ENCODE assay signal across 10 mouse cellular contexts in the genomic region with DNA sequence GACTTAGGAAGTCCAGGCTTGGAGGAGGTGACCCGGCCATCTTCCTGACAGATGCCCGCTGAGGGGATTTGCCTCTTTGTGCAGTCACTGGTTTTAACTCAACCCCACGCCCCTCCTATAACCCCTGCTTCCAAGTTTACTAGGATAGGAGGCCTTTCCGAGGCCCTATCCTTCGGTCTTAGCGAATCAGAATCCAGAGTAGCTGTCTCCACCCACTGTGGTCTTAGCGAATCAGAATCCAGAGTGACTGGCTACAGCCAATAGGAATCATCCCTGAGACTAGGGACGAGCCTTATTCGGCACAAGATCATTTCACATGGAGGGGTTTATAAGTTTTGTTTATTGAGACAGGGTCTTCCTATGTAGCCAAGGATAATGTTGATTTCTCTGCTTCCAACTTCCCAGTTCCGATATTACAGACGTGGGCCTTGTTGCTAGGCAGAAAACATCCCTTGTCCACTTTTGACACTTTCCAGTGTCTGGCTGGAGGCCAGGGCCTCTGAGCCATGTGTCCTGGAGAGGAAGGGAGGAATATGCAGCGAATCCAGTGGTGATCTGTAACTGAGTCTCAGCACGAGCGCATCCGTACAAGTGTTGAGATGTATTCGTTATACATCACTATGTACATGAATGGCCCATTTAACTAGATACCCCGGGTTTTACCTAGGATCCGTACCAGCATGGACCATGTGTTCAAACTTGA. TPM values are rescaled to one million over a fixed set of nuclear protein-coding genes. Genes with fewer than 3 reads are reported as not detected.
DNase-seq lines count a peak whose midpoint lies in the region; ATAC-seq lines count a peak whose summit lies in the region.
"Had no signal": no experiment of that assay in that cellular context is flagged by ENCODE, and none has a peak within 500 bp of the region (broad histone marks: within the 10 kb centered on the region; RNA-seq: fewer than 3 reads in every experiment).

No protein-coding gene starts in this region.

- H3K9ac ChIP-seq in embryonic facial prominence, embryonic 13.5 days: no peak overlapping the region
- no peak overlapping the region for H3K9ac ChIP-seq in limb, embryonic 12.5 days (replicated peaks)
- H3K9ac ChIP-seq: limb, embryonic 13.5 days; midbrain, embryonic 12.5 days had no signal

- ATAC-seq in embryonic facial prominence, embryonic 13.5 days (ENCODE audit: insufficient number of reproducible peaks, insufficient read depth, low FRiP score, low TSS enrichment, low read depth): no peak
- ATAC-seq in limb, embryonic 12.5 days (ENCODE audit: insufficient number of reproducible peaks, insufficient read depth, low FRiP score, low TSS enrichment, low read depth): no peak

- 81% methylated on average over 18 of the region's 18 CpGs for WGBS in embryonic facial prominence, embryonic 13.5 days
- WGBS in embryonic facial prominence, embryonic 10.5 days: 81% methylated on average over 18 of the region's 18 CpGs
- WGBS in limb, embryonic 12.5 days: 72% methylated on average over 18 of the region's 18 CpGs

- H3K36me3 ChIP-seq in embryonic facial prominence, embryonic 13.5 days: no peaks in the 10 kb centered on the region
- no peaks in the 10 kb centered on the region for H3K36me3 ChIP-seq in embryonic facial prominence, embryonic 10.5 days (replicated peaks)
- no peaks in the 10 kb centered on the region for H3K36me3 ChIP-seq in limb, embryonic 12.5 days
- H3K36me3 ChIP-seq: limb, embryonic 13.5 days; midbrain, embryonic 12.5 days had no signal

- H3K27ac ChIP-seq in embryonic facial prominence, embryonic 13.5 days: 0 out of 2 replicates have a peak overlapping the region, but pooled peaks have one; percentile 11
- no peak overlapping the region for H3K27ac ChIP-seq in embryonic facial prominence, embryonic 10.5 days (replicated peaks)
- peak overlapping the region; percentile 47; the same call in 1 of the 2 replicates for H3K27ac ChIP-seq in limb, embryonic 12.5 days
- H3K27ac ChIP-seq: midbrain, embryonic 12.5 days had no signal

- no peak overlapping the region for H3K4me2 ChIP-seq in embryonic facial prominence, embryonic 13.5 days
- 0 out of 2 replicates have a peak overlapping the region, but pooled peaks have one; percentile 26 for H3K4me2 ChIP-seq in limb, embryonic 12.5 days
- H3K4me2 ChIP-seq: limb, embryonic 13.5 days; midbrain, embryonic 12.5 days had no signal

- H3K9me3 ChIP-seq in embryonic facial prominence, embryonic 13.5 days: no peaks in the 10 kb centered on the region
- H3K9me3 ChIP-seq in embryonic facial prominence, embryonic 10.5 days: no peaks in the 10 kb centered on the region
- H3K9me3 ChIP-seq in limb, embryonic 12.5 days: no peaks in the 10 kb centered on the region
- H3K9me3 ChIP-seq: limb, embryonic 13.5 days; midbrain, embryonic 12.5 days had no signal

- no peak for DNase-seq in embryonic facial prominence, embryonic 10.5 days (ENCODE audit: low spot score)
- DNase-seq in kidney, postnatal 4 days: peak; percentile 48 to 62
- no peak for DNase-seq in kidney, adult 11 months
- DNase-seq in adipocyte (ENCODE audit: low spot score): peak; percentile 25
- DNase-seq in layer of hippocampus, adult 9-11 months: no peak
- no peak for DNase-seq in layer of hippocampus, adult 11-12 months (ENCODE audit: low spot score)

- H3K4me1 ChIP-seq in embryonic facial prominence, embryonic 13.5 days: peaks cover 54% of the 10 kb centered on the region
- peaks cover 27% of the 10 kb centered on the region for H3K4me1 ChIP-seq in embryonic facial prominence, embryonic 10.5 days
- H3K4me1 ChIP-seq in limb, embryonic 12.5 days (replicated peaks): peaks cover 73% of the 10 kb centered on the region

- no peaks in the 10 kb centered on the region for H3K27me3 ChIP-seq in embryonic facial prominence, embryonic 13.5 days
- no peaks in the 10 kb centered on the region for H3K27me3 ChIP-seq in embryonic facial prominence, embryonic 10.5 days (replicated peaks; ENCODE audit: low read depth, poor library complexity, severe bottlenecking)
- peaks cover 5% of the 10 kb centered on the region for H3K27me3 ChIP-seq in limb, embryonic 12.5 days
- H3K27me3 ChIP-seq: midbrain, embryonic 12.5 days had no signal

- no peak overlapping the region for H3K4me3 ChIP-seq in embryonic facial prominence, embryonic 13.5 days
- H3K4me3 ChIP-seq in embryonic facial prominence, embryonic 10.5 days: no peak overlapping the region
- H3K4me3 ChIP-seq in limb, embryonic 12.5 days (replicated peaks): no peak overlapping the region
- H3K4me3 ChIP-seq: limb, embryonic 13.5 days; midbrain, embryonic 12.5 days had no signal

RNA-seq across cellular contexts. Expression of a gene that starts 12.9 kb away (rescaled TPM):
- 4.9 and 5.9 TPM in 2 replicates for polyA plus RNA-seq in embryonic facial prominence, embryonic 13.5 days (2015; fragmentation: Nextera tagmentation; extraction: Ambion mirVana)
- 0.45 and 0.66 TPM in 2 replicates for polyA plus RNA-seq in embryonic facial prominence, embryonic 10.5 days (2016; fragmentation: Nextera tagmentation; extraction: Ambion mirVana)
- 5.3 and 5.5 TPM in 2 replicates for polyA plus RNA-seq in limb, embryonic 12.5 days (2016; fragmentation: Nextera tagmentation; extraction: Ambion mirVana)

Comparison
In these comparisons a context has a peak if more than half of its experiments do, and no peak if none do; other contexts are left out.
1. DNase-seq: peak in kidney, postnatal 4 days (2 of 2) and adipocyte (single experiment); none in embryonic facial prominence, embryonic 10.5 days (single experiment), kidney, adult 11 months (single experiment), layer of hippocampus, adult 9-11 months (single experiment) and layer of hippocampus, adult 11-12 months (single experiment).